Mouse (Mus musculus) WW6 (cell line): ENCODE data around the gene Cln6.
"Not testable (repeated sequence)": the region's sequence is repeated elsewhere in the genome, so short reads cannot be mapped to it uniquely, and the experiment has no call there.

Source experiments
- DNase-seq: peaks from one replicate; pipeline ENCODE4 v3.0.0-alpha.2; 2013; ENCODE audit warnings: low read depth, low spot score

Cln6 gene

DNA sequence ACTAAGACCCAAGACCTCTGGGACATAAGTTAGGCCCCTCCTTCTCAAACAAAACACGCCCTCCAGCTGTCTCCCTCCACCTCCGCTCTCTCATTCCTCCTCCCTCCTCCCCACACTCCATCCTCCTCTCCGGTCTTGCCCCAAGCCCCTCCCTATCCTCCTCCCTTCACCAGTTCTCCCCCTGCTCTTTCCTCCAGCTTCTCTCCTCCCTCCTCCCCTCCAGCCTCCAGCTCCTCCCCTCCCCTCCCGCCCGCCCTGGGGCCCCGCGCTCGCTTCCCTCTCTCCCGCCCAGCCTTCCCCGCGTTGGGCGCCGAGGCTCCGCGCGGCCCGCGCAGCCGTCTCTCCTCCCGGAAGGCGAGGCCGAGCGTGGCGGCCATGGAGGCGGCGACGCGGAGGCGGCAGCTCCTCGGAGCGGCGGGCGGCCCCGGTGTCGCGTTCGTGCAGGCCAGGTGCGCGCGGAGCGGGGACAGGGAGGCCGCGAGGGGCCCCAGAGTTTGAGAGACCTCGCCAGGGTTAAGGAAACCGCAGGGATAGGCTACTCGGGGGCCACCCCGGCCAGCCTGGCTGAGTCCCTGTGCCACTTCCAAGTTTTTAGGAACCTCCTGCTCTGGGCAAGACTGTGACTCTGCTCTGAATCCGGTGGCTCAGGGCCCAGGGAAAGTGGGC is at the start of gene Cln6:
Gene Cln6 (plus strand): TSS at position 280 of the 666 bp plus-strand sequence.
- peak; percentile 71 for DNase-seq

DNA sequence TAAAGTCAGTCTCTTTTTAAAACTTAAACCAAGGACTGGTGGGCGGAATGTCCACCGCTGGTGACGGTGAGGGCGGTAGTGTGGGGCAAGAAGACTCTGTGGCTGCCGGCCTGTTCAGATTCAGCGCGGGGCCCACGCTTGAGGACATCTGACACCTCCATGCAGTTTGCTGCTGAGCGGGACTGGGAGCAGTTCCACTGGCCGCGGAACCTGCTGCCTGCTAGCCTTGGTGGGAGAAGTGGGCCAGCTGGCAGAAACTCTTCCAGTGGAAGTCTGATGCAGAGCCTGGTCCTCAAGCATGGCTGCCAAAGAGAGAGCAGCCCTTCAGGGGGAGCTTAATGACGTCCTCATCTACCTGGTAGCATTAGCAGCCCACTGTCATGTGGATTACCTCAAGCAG is 48.7 kb upstream of the Cln6 start:
- no peak for DNase-seq

DNA sequence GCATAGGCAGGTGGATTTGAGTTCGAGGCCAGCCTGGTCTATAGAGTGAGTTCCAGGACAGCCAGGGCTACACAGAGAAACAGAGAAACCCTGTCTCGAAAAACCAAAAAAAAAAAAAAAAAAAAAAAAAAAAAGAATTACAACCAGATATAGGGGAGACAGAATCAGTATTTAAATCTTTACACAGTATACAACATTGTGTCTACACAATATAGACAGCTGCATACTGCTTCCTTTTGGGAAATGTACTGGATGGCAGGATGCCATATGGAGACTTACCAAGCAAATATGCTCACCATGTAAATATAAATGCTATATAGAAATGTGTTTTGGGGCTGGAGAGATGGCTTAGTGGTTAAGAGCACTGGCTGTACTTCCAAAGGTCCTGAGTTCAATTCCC is 39.4 kb upstream of the Cln6 start:
- not testable (repeated sequence) for DNase-seq

DNA sequence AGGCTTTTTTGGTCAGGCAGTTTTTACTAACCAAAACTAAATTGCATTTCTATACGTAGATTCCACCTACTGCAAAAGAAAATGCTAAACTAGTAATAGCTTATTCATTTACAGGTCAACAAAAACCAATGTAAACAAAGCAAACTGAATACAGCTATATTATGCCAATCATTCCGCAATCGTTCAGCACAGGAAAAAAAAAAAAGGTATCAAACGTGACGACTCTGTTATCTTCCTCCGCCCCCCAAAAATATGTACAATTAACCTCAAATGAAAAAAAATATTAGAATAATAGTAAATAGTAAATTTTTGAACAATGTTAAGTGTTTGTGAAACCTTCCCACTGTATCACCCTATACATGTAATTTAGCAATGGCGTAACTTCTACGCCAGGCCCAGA is 28.5 kb upstream of the Cln6 start:
- DNase-seq, result no peak

DNA sequence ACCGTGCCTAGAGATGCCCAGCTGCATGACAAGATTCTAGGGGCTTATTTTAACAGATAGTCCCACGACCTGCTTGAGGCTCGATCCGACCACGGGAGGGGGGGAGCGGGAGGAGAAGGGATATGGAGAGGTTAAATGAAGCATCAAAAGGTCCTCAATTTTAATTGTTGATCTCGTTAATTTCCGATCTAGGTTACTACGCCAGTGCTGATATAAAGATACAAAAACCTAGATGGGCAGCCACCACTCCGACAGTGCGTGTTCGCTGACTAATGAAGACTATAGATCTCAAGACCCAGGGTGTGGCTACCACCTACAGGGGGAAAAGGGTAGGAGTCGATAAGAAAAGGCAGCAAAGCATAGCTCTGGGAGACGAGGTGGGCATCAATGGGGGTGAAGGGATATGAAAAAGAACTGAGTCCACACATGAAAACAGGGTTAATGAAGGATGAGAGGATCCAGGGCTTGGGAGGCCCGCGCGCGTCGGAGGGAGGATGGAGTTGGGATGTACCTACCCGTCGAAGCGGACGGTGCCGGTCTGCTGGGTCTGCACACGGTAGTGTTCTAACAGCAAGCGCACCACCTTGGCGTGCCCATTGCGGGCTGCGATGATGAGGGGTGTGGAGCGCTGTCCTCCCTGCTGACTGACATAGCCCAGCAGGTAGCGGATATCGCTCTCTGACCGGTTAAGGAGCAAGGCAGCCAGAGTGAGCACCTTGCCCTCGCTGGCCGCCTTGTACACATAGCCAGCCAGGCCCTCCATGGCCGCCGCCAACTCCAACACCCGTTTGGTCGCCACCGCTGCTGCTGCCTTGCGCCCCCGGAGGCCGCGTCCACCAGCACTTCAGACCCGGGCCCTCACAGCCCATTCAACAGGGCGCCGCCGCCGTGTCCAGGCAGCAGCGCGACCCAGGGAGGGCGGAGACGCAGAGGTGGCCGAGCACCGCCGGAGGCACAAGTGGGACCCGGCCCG is 27.8 kb upstream of the Cln6 start:
- DNase-seq, result no peak

DNA sequence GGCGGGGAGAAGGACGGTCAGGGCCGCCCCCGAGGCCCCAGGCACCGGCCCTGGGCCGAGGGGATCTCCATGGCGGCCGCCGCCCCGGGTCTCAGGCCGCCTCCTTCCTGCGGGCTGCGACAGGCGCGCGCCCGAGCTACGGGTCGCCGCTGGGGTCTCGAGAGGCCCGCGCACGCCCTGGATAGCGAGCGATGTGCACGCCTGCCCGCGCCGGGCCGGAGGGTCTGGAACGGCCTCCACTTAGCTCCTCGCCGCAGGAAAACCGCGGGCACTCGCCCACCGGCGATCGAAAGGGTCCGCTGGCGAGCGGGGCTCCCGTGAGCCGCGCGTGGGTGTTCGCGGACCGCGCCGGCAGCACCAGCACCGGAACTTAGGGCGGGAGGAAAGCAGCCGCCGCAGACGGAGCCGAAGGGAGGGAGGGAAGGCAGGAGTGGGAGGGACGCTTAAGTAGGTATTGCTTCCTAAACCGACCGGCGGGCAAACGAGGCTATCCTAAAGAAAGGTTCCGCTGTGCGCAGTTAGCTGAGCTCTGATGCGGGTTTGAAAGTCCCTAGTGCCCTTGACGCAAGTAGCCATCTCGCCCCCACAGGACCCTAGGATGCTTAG is 27.0 kb upstream of the Cln6 start, which contains the start of gene Fem1b:
Gene Fem1b (minus strand): TSS at position 419 of the 606 bp plus-strand sequence.
- peak; percentile 85 for DNase-seq

DNA sequence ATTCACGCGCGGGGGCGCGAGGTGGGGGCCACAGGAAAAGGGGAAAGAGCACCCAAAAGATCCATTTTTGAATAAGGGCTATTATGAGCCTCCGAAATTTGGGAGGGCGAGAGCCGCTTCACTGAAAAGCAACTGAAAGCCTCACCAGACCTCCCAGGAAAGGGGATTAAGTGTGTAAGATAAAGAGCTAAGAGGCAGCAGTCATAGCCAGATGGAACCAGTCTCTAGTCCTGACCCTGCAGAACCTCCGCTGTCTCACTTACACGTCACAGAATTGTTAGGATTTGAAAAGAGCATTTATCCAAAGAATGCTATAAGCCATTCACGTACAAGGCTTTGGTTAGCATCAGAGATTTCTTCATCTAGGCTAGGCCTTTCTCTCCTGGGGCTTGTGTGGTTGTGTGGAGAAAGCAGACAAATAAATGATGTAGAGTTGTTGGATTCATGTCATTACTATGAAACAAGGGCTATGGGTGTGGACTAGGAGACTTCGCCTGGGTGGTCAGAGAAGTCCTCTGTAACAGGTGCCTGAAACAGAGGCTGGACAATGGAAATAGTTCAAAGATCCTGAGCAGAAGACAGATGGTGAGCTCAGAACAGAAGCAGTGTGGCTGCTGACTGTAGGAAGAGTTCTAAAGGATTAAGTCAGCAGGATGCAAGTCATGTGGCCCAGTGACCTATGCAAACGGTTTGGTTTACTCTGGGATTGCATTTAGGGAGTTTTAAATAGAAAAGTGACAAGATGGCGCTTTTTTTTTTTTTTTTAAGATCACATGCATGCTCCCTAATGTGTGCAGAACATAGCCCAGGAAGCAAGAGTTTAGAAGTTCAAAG is 26.2 kb upstream of the Cln6 start:
- no peak for DNase-seq

DNA sequence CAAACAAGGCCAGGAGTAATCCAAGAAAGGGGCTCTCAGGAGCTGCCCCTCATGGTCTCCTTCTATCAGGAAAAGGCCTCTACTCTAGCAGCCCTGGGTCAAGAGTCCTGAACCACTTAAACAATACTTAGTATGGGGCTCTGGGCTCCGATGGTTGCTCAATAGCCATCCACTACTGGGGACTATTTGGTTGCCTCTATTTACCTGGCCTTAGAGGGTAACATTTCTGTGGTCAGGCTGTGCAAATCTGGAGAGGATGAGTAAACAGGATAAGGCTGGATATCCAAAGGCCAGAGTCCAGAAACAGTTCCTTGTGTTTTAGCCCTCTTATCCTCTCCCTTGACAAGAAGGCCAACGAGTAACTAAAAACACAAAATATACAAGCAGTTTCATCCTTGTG is 23.8 kb upstream of the Cln6 start:
- no peak for DNase-seq

DNA sequence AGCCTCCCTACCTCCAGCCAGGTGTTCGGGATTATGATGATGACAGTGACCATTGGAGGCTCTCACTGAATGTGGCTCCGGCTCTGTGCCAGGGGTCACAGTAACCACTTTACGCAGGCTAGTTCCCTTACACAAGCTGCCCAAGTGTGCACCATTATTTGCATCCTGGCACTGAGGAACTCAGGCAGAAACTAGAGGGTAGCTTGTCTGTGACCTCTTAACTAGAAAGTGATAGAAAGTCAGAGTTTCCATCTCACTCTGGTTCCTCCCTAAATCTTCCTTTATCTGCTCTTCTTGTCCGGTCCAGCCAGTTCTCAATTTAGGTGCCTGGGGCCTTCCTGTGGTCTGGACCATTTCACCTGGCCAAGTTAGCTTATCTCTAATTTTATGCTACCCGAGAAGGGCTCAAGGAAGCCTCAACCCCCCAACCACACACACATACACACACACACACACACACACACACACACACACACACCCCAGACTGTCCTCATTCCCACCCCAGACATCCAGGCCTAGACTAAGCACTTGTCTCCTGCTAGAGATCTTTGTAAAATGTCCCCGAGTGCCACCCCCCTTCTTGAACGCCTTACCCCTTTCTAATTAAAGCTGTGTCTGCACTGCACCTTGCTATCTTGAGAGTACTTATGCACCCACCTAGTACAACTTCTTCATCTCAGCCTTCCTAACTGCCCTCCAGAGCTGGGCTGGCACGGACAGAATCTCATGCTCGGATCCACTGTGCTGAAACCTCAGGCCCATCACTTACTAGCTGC is 22.1 kb upstream of the Cln6 start:
- no peak for DNase-seq

DNA sequence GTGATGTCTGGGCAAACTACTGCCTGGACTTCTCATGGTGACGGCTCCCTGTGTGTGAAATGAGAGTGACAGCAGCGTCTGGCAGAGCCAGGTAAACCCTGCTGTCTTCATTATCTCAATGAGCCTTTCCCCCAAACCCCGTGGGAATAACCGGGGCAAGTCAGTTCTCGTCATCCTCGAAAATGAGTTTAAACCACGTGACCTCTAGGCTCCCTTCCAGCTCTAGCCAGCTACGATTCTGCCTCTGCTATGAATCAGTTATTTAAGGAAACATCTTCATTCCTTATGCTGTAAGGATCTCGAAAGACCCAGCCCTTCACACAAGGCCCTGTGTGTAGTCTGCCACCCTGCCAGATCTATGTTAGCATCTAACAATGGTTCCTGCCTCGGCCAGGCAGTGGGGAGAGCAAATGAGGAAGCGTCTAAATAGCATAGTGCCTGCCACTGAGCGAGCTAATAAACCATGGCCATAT is 21.4 kb upstream of the Cln6 start:
- DNase-seq, result no peak

DNA sequence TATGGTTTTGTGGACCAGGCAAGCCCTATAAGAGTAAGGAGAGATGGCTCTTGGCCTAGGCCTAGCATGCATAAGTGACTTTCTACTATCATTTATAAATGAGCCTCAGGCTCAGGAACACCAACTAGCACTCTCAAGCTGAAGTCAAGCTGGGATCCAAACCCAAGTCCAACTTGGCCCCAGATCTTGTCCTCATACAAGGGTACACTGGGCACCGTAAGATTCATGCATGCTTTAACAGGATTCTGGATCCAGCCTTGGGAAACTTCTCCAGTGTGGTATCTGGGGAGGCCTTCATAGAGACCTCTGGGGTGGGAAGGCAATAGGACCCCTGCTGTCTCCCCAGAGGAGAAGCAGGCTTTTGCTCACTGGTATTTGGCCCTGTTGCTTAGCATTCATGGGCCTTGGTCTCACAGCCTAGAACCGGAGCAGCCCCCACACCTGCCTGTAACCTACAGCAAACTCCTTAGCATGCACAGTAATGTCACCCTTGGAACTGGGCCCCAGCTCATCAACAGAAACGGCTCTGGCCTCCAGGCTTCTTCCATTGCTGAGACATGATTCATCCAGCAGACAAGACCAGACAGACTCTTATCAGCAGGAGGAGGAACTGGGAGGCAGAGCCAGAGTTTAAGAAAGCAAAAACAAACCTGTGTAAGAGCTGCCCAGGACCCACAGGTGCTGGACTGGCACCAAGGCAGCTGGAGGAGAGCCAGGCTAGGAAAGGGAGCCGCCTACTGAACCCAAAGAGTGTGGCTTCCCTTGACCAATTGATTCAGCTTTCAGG is 20.6 kb upstream of the Cln6 start:
- no peak for DNase-seq

DNA sequence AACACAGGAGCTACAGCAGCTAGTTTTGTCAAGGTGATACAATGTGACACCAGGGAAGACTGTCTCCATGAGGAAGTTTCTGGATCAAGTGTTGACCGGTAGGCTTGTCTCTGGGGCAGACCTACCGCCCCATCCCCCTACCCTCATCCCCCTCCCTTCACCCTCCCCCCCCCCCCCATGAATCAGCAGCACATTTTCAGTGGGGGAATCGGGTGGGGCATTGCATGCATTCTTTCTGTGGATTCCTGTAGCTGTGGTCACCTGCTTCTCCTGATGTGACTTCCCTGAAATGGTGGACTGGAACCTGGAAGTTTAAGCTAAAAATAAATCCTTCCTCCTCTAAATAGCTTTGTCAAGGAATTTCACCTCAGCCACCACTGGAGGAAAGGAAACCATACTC is 19.1 kb upstream of the Cln6 start:
- DNase-seq, result no peak

DNA sequence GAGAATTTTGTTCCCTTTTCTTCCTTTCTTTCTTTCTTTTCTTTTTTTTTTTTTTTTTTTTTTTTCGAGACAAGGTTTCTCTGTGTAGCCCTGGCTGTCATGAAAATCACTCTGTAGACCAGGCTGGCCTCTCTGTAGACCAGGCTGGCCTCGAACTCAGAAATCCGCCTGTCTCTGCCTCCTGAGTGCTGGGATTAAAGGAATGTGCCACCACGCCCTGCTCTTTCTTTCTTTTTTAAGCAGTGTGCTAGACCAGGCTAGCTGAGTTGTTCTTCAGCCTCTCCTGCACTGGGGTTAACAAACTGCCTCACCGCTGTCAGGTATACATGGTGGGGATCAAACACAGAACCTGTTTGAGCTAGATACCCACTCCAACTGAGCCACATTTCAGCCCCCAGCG is 18.7 kb upstream of the Cln6 start:
- DNase-seq, result not testable (repeated sequence)

DNA sequence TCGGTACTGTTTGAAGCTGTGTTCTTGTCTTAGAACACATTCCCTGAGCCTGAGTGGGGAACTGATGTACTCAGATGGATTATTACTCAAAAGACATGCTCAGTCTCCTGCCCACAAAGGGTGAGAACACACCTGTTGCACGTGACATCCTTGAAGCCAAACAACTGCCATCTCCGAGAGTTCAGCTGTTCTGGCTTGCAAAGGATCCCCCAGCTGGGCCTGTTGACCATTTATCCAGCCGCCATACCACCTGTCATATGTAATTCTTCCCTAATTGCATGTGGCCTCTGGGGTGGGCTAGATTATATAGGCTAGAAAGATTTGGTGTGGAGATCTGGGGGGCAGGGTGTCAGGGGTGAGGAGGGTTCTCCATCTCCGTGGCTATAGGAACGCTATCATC is 17.8 kb upstream of the Cln6 start:
- DNase-seq, result no peak

DNA sequence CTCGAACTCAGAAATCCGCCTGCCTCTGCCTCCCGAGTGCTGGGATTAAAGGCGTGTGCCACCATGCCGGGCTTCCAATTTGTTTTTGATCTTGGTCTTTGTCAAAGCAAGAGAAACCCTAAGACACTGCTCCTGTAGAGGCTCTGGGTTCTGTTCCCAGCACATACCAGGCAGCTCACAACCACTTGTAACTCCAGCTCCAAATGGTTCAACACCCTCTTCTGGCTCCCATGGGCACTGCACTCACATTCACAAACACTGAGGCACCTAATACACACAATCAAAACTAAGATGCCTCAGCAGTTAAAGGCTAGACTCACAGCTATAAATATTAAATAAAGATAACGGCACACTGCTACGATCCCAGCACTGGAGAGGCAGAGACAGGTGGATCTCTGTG is 16.8 kb upstream of the Cln6 start:
- DNase-seq, result no peak

DNA sequence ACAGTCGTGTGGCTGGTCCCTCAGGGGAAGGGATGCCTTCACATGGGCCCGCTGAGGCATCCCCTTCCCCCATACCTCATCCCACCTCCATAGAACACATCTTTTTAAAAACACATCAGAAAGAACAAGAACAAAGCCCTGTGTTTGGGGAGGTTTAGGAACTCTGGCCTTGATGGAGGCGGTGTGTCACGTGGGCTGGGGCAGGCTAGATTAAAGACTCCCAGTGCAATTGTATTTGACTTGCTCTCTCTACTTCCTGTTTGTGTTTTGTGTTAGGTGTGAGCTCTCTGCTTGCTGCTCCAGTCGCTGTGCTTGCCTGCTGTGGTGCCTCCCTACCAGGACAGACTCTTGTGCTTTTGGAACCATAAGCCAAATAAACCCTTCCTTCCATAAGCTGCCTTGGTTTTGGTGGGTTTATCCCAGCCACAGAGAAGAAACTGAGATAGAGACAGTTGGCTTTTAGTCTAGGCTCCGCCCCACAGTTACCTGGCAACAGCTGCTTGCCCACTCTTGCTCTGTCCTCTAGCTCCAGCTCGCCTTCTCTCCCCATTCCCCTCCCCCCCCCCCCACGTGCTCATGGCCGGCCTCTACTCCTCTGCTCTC is 12.7 kb upstream of the Cln6 start:
- DNase-seq, result no peak

DNA sequence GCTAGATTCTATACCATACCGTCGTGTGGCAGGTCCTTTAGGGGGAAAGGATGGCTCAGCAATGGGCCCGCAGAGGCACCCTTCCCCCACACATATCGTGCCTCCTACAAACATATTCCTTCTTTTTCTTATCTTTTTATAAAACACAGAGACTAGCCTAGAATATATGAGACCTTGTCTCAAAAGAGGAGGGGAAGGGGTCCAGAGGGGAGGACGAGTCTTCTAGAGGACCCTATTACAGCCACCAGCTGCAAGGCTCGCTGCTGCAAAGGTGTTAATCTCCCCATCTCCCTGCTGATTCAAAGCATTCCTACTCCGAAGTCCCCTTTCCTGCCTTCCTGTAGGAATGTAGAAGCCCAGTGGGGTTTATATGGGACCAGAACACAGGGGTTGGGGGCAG is 12.1 kb upstream of the Cln6 start:
- DNase-seq, result no peak

DNA sequence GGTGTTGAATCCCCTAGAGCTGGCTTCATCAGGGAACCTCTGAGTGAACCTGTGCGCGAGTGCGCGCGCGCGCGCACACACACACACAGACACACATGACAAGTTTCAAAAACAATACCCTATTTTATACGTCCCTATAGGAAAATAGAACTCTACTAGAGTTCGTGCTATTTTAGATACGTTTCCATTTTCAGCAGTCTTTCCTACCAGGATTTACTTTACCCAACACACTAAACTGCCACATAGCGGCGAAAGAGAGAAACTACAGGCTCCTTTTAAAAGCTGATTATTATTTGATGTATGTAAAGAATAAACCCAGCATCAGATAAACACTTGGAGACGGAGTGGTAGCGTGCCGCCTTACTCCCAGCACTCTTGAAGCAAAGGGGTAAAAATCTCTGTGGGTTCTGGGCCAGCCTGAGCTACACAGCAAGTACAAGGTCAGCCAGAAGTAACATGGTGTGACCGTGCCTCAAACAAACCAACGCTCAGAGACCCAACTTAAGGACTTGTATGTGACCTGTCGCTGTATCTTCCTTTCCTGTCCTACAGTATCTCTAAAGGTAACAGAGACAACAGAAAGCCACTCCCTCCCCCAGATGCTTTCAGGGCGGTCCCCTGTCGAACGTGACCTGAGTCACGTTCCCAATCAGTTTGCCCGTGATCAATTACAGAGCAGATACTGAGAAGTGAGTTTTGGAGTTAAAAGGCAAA is 10.5 kb upstream of the Cln6 start:
- no peak for DNase-seq

DNA sequence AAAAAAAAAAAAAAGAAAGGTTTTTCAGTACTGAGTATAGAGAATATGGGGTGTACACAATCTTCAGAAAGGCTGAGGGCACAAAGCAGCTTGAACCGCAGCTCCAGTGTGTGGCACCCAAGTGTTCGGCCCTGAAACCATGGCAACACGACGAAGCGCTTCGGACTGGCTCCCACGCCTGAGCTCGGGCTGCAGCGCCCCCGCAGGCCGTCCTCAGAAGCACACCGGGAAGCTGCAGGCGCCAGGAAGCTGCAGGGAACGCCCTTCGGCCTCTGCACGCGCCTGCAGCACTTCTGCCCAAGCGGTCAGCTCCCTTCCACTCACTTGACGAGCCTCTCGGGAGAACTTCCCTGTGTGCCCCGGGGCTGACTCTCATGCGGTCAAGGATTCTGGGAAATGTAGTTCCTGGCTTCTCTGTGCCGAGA is 9.9 kb upstream of the Cln6 start:
- DNase-seq, result peak; percentile 94
